Mouse (Mus musculus): ENCODE data around the gene Akna. TPM values are rescaled to one million over a fixed set of nuclear protein-coding genes. Genes with fewer than 3 reads are reported as not detected.
A peak's percentile ranks its signal among the peaks of the same experiment; 100 is the strongest.

Gene Akna
- polyA plus RNA-seq, 1 experiment from 2014 or later, result 11.8 TPM

GRCm38 (mm10) chr4:63398854-63399609 lies 4.1 kb downstream of the Akna start:
- peaks cover 27% of the 10 kb centered on the region for H3K36me3 ChIP-seq
- H3K27me3 ChIP-seq, result no peaks in the 10 kb centered on the region
- no peak overlapping the region for H3K9ac ChIP-seq (replicated peaks)
- no peaks in the 10 kb centered on the region for H3K9me3 ChIP-seq
- no peak overlapping the region for H3K4me2 ChIP-seq (replicated peaks)
- H3K27ac ChIP-seq, result peak overlapping the region; percentile 45; the same call in 1 of the 2 replicates
- 76% methylated on average over 11 of the region's 11 CpGs for WGBS
- no peak for ATAC-seq
- H3K4me1 ChIP-seq (replicated peaks), result peaks cover 51% of the 10 kb centered on the region
- no peak overlapping the region for H3K4me3 ChIP-seq (replicated peaks)

DNA sequence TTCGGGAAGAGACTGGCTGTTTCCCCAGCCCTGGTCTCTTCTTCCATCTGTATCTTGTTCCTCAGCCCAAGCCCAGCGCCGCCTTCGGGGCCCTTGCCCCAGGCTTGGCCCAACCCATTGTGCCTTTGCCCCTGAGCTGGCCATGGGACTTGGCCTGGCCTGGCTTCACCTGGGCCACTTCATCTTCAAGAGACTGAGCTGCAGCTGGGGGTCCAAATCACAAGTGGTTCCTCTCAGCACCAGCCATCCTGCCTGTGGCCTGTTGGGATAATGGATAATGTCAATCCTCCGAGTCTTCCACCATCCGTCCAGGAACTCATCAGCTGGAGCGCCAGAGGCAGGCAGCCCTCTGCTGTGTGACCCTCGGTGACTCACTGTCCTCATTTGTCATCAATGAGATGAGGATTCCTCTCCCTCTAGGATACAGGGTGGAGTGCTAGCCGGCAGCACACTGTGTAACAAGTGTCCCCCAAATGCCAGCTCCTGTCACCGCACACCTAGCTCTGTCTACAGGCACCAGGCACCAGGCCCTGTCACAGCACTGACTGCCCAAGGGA lies 5.1 kb downstream of the Akna start:
- no peak overlapping the region for H3K9ac ChIP-seq (replicated peaks)
- H3K4me1 ChIP-seq (replicated peaks), result peaks cover 42% of the 10 kb centered on the region
- H3K4me2 ChIP-seq (replicated peaks), result no peak overlapping the region
- WGBS, result 86% methylated on average over 10 of the region's 10 CpGs
- H3K27ac ChIP-seq, result no peak overlapping the region
- H3K27me3 ChIP-seq, result no peaks in the 10 kb centered on the region
- peaks cover 34% of the 10 kb centered on the region for H3K36me3 ChIP-seq
- no peak overlapping the region for H3K4me3 ChIP-seq (replicated peaks)
- H3K9me3 ChIP-seq, result no peaks in the 10 kb centered on the region
- ATAC-seq, result no peak

GRCm38 (mm10) chr4:63391322-63391721 lies 11.8 kb downstream of the Akna start:
- Histone ChIP-seq H3K36me3 (peaks cover 40% of the 10 kb centered on the region), H3K27me3 (no peaks in the 10 kb centered on the region), H3K4me2 (replicated peaks) (no peak overlapping the region), H3K27ac (0 out of 2 replicates have a peak overlapping the region, but pooled peaks have one; percentile 86), H3K4me1 (replicated peaks) (peaks cover 42% of the 10 kb centered on the region), H3K4me3 (replicated peaks) (no peak overlapping the region), H3K9ac (replicated peaks) (no peak overlapping the region), H3K9me3 (no peaks in the 10 kb centered on the region)
- WGBS, result 86% methylated on average over 6 of the region's 6 CpGs
- ATAC-seq, result no peak

DNA sequence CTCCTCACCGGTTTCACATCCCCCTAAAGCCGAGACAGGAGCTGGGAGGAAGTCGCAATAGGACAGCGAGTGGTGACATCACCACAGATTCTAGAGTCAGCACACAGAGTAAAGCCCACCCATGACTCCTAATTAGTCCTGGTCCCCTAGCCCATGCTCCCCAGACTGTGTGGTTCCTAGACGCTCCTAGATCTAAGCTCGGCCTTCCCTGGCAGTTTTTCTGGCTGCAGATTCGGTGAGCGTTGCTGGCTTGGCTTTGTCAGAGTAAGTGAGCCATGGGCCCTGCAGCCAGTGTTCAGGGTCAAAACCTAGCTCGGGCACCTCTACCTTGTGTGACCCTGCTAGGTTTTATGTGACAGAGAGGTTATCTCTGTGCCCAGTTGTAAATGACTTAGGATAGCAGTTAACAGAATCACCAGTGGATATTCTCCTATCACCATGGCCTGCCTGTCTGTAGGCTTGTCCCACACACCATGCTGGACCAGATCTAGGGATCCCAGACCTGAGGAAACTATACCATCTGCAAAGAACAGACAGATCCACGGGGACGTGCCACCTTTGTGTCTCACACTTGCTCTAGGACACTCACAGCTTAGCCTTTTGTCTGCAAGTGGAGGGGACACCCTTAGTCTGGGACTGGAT lies 13.1 kb downstream of the Akna start:
- peaks cover 42% of the 10 kb centered on the region for H3K4me1 ChIP-seq (replicated peaks)
- ATAC-seq, result peak; percentile 71
- H3K27ac ChIP-seq, result peak overlapping the region; percentile 86
- 0 out of 2 replicates have a peak overlapping the region, but pooled peaks have one; percentile 1 for H3K9ac ChIP-seq (replicated peaks)
- 23% methylated on average over 11 of the region's 11 CpGs for WGBS
- H3K4me3 ChIP-seq (replicated peaks), result no peak overlapping the region
- 0 out of 2 replicates have a peak overlapping the region, but pooled peaks have one; percentile 6 for H3K4me2 ChIP-seq (replicated peaks)
- peaks cover 42% of the 10 kb centered on the region for H3K36me3 ChIP-seq
- H3K9me3 ChIP-seq, result no peaks in the 10 kb centered on the region
- H3K27me3 ChIP-seq, result no peaks in the 10 kb centered on the region

GRCm38 (mm10) chr4:63389121-63389886 lies 13.8 kb downstream of the Akna start:
- Histone ChIP-seq H3K4me3 (replicated peaks) (no peak overlapping the region), H3K27me3 (no peaks in the 10 kb centered on the region), H3K9ac (replicated peaks) (peak overlapping the region; percentile 1; the same call in 1 of the 2 replicates), H3K4me1 (replicated peaks) (peaks cover 42% of the 10 kb centered on the region), H3K4me2 (replicated peaks) (0 out of 2 replicates have a peak overlapping the region, but pooled peaks have one; percentile 6), H3K9me3 (no peaks in the 10 kb centered on the region), H3K36me3 (peaks cover 35% of the 10 kb centered on the region), H3K27ac (peak overlapping the region; percentile 86)
- peak; percentile 86 for ATAC-seq
- 5% methylated on average over 8 of the region's 8 CpGs for WGBS

DNA sequence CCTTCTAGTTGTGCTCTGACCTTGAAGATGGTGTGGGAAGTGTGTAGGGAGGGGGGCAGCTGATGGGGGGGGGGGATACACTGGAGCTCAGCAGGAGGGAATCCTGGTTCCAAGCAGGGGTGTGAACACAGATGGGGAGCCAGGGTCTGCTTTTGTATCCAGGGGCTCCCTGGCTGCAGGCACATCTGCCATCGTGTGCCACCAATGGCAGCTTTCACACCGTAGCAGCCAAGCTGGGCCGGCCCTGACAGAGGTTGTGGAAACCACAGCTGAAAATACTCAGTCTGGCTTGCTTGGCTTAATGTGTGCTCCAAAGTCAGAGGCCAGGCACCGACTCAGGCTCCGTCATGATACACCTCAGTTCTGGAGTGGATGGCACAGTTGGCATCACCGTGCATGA lies 15.1 kb downstream of the Akna start:
- 62% methylated on average over 6 of the region's 6 CpGs for WGBS
- no peaks in the 10 kb centered on the region for H3K9me3 ChIP-seq
- peak overlapping the region; percentile 86 for H3K27ac ChIP-seq
- H3K36me3 ChIP-seq, result peaks cover 31% of the 10 kb centered on the region
- no peak overlapping the region for H3K9ac ChIP-seq (replicated peaks)
- H3K4me3 ChIP-seq (replicated peaks), result no peak overlapping the region
- no peak overlapping the region for H3K4me2 ChIP-seq (replicated peaks)
- no peaks in the 10 kb centered on the region for H3K27me3 ChIP-seq
- H3K4me1 ChIP-seq (replicated peaks), result peaks cover 42% of the 10 kb centered on the region
- no peak for ATAC-seq

GRCm38 (mm10) chr4:63385784-63386183 lies 17.4 kb downstream of the Akna start:
- H3K36me3 ChIP-seq, result peaks cover 42% of the 10 kb centered on the region

DNA sequence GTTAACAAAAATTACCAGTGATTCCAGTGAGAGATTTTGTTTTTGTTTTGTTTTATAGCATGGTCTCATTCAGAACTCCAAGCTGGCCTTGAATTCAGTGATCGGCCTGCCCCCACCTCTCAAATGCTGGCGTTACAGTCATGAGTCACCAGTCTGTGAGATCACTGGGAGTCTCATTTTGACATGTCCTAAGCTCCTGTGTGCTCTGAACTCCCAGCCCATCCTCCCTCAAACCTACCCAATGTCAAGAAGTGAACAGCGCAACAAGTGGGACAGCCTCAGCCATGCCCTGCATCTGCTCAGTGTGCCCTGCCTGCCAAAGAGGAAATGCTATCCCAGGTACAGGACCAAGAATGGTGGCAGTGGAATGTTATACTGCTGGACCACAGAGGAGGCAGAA lies 17.9 kb downstream of the Akna start:
- no peak overlapping the region for H3K4me2 ChIP-seq (replicated peaks)
- ATAC-seq, result no peak
- no peaks in the 10 kb centered on the region for H3K27me3 ChIP-seq
- peaks cover 48% of the 10 kb centered on the region for H3K36me3 ChIP-seq
- peaks cover 33% of the 10 kb centered on the region for H3K4me1 ChIP-seq (replicated peaks)
- H3K4me3 ChIP-seq (replicated peaks), result no peak overlapping the region
- H3K9ac ChIP-seq (replicated peaks), result no peak overlapping the region
- WGBS, result 93% methylated on average over 3 of the region's 3 CpGs
- no peaks in the 10 kb centered on the region for H3K9me3 ChIP-seq
- H3K27ac ChIP-seq, result no peak overlapping the region

More at GRCm38 (mm10) chr4:63385784-63386183, 17.4 kb downstream of the Akna start:
- no peak for ATAC-seq
- Histone ChIP-seq H3K27ac (no peak overlapping the region), H3K9me3 (no peaks in the 10 kb centered on the region), H3K4me1 (replicated peaks) (peaks cover 38% of the 10 kb centered on the region), H3K4me3 (replicated peaks) (no peak overlapping the region), H3K9ac (replicated peaks) (no peak overlapping the region), H3K27me3 (no peaks in the 10 kb centered on the region), H3K4me2 (replicated peaks) (no peak overlapping the region)
- WGBS, result 81% methylated on average over 11 of the region's 11 CpGs

DNA sequence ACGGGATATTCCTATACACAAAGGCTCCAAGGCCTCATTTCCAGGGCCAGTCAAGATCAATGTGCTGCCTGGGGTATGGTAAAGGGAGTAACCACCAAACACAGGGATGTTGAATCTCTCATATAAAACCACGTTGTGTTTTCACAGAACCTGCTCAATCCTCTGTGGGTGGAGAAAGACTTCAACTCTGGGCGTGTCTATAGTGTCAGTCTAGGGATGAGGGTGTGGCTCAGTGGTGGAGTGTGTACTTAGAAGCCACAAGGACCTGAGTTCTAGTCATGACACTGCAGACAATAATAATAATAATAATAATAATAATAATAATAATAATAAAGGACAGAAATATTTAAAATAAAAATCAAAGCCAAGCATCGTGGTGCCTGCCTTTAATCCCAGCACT lies 18.9 kb downstream of the Akna start:
- Histone ChIP-seq H3K9ac (replicated peaks) (no peak overlapping the region), H3K4me1 (replicated peaks) (peaks cover 23% of the 10 kb centered on the region), H3K9me3 (no peaks in the 10 kb centered on the region), H3K27ac (no peak overlapping the region), H3K4me2 (replicated peaks) (no peak overlapping the region), H3K4me3 (replicated peaks) (no peak overlapping the region), H3K27me3 (no peaks in the 10 kb centered on the region), H3K36me3 (peaks cover 57% of the 10 kb centered on the region)
- 92% methylated on average over 4 of the region's 4 CpGs for WGBS
- ATAC-seq, result no peak

DNA sequence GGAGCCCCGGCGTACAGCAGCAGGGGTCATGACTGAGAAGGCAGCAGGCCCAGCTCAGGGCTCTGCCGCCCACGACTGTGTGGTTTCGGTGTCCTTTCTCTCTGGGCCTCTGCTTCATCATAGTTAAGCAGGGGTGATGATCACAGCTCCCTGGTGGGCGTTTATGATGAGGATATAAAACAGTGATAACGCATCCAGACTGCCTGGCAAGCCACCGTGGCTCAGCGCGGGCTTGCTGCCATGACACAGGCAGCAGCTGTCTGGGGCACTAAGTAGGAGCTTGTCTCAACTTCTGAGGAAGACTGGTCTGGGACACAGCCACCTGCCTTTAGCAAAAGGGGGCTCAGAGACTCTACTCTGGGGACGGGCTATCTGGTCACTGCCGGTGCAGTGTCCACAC lies 19.7 kb downstream of the Akna start:
- 89% methylated on average over 12 of the region's 12 CpGs for WGBS
- Histone ChIP-seq H3K27ac (no peak overlapping the region), H3K4me1 (replicated peaks) (peaks cover 16% of the 10 kb centered on the region), H3K9ac (replicated peaks) (no peak overlapping the region), H3K36me3 (peaks cover 65% of the 10 kb centered on the region), H3K4me2 (replicated peaks) (no peak overlapping the region), H3K27me3 (no peaks in the 10 kb centered on the region), H3K4me3 (replicated peaks) (no peak overlapping the region), H3K9me3 (no peaks in the 10 kb centered on the region)
- ATAC-seq, result no peak

DNA sequence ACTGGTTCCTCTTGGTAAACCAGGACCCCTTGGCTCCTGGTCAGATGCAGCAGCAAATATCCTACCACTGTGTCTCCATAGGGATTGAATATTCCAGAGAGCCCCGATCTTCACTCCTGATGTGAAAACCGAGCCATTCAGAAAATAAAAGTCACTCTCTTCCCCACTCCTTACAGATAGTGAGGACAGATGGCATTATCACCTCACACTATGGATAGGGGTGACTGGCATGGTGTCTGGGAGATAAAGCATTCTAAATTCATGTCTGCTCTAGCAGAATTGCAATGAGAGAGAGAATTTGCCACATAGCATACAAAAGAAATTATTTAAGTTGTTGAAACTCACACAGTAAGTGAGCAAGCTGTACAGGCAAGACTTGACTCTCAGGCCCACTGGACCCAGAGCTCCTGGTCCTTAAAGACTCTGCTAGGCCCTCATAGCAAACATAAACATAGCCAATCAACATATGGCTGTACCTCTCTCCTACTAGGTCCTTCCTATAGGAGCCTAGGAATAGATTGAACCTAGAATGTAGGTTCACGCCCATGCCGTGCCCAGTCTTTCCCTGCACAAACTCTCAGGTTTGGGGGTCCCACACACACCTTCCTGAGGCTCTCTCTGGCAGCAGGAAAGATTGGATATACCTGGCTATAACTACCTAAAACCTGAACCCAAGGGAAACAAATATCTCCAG lies 20.3 kb downstream of the Akna start:
- no peak for ATAC-seq
- Histone ChIP-seq H3K9me3 (no peaks in the 10 kb centered on the region), H3K4me1 (replicated peaks) (peaks cover 9% of the 10 kb centered on the region), H3K9ac (replicated peaks) (no peak overlapping the region), H3K27me3 (no peaks in the 10 kb centered on the region), H3K4me2 (replicated peaks) (no peak overlapping the region), H3K4me3 (replicated peaks) (no peak overlapping the region), H3K36me3 (peaks cover 71% of the 10 kb centered on the region), H3K27ac (no peak overlapping the region)
- 90% methylated on average over 4 of the region's 4 CpGs for WGBS

All from midbrain, embryonic 13.5 days (tissue).